Mouse (Mus musculus): Measurements from ENCODE around the gene Gpr83. TPM values are rescaled to one million over a fixed set of nuclear protein-coding genes. Genes with fewer than 3 reads are reported as not detected.
"Not testable (repeated sequence)": the region's sequence is repeated elsewhere in the genome, so short reads cannot be mapped to it uniquely, and the experiment has no call there.

Gpr83 gene
- polyA plus RNA-seq, 1 experiment from 2014 or later: not detected

DNA sequence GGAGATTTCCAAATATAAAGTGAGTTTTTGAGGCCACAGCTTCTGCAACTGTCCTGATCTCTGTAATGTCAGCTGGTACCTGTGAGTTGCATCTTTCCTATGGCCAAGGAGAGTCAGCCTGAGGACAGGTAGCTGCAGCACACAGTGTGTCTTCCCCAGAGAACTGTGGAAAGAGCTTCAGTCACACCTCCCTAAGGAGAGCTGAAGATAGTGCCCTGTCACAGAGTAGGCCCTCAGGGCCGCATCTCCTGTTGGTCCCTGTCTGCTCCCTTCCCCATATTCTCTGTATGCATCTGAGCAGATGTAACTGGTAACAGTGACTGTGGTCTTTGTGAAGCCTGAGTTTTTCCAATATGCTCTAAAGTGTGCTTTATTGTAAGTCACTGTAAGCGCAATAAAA, 10.4 kb downstream of the Gpr83 start:
- POLR2A ChIA-PET: no interaction called here
- peaks cover 14% of the 10 kb centered on the region for H3K27me3 ChIP-seq
- ATAC-seq (no peak), DNase-seq (ENCODE audit: low read depth, low spot score) (no peak)
- CTCF ChIA-PET: interaction anchor here (1.6 kb wide), 1 partner anchor 16 kb away, joined by 3 read pairs; no protein-coding TSS in a partner anchor
- TF ChIP-seq CTCF (IDR thresholded peaks at IDR 0.05): no peak
- in situ Hi-C loops (cut with MboI; ENCODE audit: low pct_unique_long_range_greater_than_20kb): no loop called here

DNA sequence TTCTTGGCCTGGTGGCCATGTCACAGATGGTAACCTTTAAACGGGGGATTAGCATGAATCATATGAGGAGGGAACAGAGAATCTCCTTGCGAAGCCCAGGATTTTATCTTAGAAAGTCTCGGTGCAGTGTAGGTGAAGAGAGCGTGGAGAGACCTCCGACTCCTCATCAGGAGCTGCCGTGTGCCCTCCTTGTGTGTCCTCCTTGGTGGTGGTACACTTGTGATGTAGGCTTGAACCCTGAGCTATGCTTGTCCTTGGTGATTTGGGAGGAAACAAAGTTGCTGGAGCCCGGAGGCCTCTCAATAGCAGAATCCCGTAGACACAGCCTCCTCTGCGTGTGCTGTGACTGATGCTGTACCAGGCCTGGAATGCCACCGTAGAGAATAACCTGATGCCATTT, 10.8 kb downstream of the Gpr83 start:
- CTCF ChIA-PET: interaction anchor here (1.6 kb wide), 1 partner anchor 16 kb away, joined by 3 read pairs; no protein-coding TSS in a partner anchor
- POLR2A ChIA-PET: no interaction called here
- in situ Hi-C loops (cut with MboI; ENCODE audit: low pct_unique_long_range_greater_than_20kb): no loop called here
- no peak for TF ChIP-seq CTCF (IDR thresholded peaks at IDR 0.05)
- DNase-seq (ENCODE audit: low read depth, low spot score): no peak
- peaks cover 12% of the 10 kb centered on the region for H3K27me3 ChIP-seq
- no peak for ATAC-seq

DNA sequence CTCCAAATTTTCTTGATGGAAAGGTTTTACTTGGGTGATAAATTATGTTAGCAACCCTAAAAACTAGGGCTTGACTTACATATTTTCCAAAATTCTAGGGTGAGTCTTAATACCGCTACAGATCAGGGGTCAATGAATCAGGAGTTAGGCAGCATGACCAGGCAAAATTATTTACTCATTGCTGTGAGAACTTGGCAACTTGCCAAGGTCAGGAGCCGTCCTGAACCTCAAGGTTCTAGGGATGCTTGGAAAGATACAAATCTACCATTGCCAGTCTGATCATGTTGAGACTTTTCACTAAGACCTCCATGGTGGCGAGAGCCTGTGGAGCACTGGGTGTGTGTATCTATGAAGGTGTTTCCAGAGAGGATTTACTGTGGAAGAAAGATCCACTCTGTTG, 11.5 kb downstream of the Gpr83 start:
- in situ Hi-C loops (cut with MboI; ENCODE audit: low pct_unique_long_range_greater_than_20kb): no loop called here
- TF ChIP-seq CTCF (IDR thresholded peaks at IDR 0.05): no peak
- ChIA-PET CTCF (no interaction called here), POLR2A (no interaction called here)
- no peak for DNase-seq (ENCODE audit: low read depth, low spot score)
- peaks cover 6% of the 10 kb centered on the region for H3K27me3 ChIP-seq
- ATAC-seq: no peak

DNA sequence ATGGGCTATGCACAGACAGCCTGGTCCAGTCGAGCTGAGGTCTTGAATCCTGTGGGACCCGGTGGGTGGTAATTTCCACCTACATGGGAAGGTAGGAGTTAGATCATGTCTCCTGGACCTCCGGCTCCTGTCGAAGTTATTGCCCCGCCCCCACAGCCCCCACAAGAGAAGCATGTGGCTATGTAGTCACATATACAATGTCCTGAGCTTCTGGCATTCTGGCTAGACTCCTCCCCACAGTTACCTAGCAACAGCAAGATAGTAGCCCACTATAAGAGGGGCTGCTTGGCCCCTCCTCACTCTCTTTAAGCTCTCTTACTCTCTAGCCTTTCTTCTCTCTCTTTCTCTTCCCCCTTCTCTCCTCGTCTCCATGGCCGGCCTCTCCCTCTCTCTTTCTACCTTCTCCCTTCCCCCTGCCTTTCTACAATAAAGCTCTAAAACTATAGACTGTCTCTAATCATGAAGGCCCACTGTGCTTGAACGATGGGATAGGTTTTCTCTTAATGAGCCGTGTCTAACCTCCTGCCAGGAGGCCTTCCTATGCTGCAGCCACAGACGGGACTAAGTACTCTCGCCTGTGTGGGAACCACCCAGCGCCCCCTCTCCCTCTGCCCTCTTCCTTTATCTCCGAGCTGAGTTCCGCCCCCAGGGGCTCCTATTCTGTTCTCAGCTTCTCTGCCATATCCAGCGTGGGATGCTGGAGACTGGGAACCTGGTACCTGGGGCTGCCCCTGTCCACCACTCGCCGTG, 12.3 kb downstream of the Gpr83 start:
- ATAC-seq (no peak), DNase-seq (ENCODE audit: low read depth, low spot score) (no peak)
- no peak for TF ChIP-seq CTCF (IDR thresholded peaks at IDR 0.05)
- ChIA-PET POLR2A (no interaction called here), CTCF (interaction anchor here (0.8 kb wide), 1 partner anchor 12 kb away, joined by 3 read pairs; no protein-coding TSS in a partner anchor)
- peaks cover 6% of the 10 kb centered on the region for H3K27me3 ChIP-seq
- in situ Hi-C loops (cut with MboI; ENCODE audit: low pct_unique_long_range_greater_than_20kb): no loop called here

DNA sequence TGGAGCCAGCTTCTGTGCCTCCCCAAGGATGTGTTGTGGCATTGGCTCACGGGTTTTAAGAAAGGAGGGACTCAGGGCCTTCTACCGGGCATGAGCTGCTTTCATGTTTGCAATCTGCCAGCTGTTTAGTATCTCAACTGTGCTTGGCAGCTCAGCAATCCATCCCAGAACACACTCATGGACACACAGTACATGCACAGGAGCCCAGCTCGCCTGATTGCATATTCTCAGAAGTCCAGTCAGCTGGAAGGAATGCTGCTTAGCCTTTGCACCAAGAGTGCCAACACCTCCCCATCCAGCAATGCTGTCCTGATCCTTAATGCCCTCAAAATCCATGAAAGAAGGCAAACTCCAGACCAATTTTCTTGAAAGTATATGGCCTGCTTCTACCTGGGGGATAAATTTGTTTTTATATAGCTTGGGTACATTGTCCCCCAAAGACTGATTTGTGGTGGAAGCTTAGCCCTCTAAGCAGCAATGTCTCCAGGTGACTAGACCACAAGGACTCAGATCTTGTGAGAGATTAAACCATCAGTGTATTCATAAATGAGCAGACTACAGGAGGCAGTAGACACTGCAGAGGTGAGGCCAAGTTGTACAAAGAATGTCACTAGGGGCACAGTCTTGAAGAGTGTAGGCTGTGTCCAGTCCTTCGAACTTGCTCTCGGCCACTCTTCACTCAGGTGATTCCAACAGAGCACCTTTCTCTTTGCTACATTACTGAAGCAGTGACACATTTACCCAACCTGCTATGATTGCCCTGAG, 15.9 kb downstream of the Gpr83 start:
- POLR2A ChIA-PET: no interaction called here
- CTCF ChIA-PET: no interaction called here
- in situ Hi-C loops (cut with MboI; ENCODE audit: low pct_unique_long_range_greater_than_20kb): no loop called here

DNA sequence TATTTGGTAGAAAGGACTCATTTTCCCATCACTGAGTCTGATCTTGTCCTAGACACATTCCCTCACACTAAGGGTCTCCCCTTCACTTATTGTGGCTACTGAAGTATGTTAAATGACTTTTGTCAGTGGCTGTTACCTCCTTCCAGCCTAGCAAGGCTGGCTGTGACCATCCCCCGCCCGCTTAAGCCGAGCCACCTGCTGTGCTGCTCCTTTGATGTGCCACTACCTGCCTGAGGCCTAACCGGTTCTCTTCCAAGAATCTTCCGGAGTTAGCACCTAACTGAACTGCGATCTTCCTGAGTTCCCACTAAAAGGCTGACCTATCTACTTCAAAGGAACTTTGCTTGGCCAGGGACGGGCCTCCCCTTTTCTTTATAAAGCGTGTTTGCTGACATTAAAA, 16.6 kb downstream of the Gpr83 start:
- POLR2A ChIA-PET: not testable (repeated sequence)

More for the DNA sequence above, 15.9 kb downstream of the Gpr83 start:
- DNase-seq (ENCODE audit: low read depth, low spot score) (no peak), ATAC-seq (peak; percentile 67)
- no peak for TF ChIP-seq CTCF (IDR thresholded peaks at IDR 0.05)
- no peaks in the 10 kb centered on the region for H3K27me3 ChIP-seq

DNA sequence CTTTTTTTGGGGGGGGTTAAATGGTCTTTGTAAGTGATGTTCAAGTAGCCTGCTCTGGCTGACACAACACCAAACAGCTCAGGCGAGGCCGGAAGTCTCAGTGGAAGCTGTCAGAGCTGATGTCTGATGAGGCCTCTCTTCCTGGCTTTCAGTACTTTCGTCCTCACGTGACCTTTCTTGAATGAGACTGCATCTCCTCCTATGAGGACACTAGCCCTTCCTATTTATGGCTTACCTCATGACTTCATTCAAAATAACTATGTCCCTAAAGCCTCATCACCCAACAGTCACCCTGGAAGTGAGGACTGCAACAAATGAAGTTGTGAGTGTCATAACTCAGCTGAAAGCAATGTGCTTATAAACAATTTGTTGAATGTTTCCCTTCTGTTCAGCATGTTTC, 24.6 kb downstream of the Gpr83 start:
- in situ Hi-C loops (cut with MboI; ENCODE audit: low pct_unique_long_range_greater_than_20kb): no loop called here
- POLR2A ChIA-PET: no interaction called here

More for the DNA sequence above, 16.6 kb downstream of the Gpr83 start:
- DNase-seq (ENCODE audit: low read depth, low spot score); ATAC-seq; H3K27me3 ChIP-seq; in situ Hi-C loops (cut with MboI; ENCODE audit: low pct_unique_long_range_greater_than_20kb); CTCF ChIA-PET: not testable (repeated sequence)

DNA sequence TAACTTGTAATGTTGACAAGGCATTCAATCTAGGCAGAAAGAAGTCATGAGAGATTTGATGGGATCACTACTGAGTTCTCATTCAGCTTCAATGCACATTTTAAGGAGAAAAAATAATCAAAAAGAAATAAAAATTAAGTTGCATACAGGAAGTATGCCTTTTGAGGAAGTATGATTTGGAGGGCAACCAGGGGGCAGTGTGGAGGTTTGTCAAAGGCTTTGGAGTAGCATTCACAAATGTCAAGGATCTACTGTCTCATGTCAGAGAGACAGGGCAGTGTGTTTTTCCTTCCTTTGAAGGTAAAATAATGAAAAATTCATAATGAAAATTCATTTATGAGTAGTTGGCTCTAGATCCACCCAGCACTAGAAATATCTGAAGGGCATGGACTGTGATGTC, 25.1 kb downstream of the Gpr83 start:
- no peak for ATAC-seq
- ChIA-PET POLR2A (no interaction called here), CTCF (no interaction called here)
- TF ChIP-seq CTCF (IDR thresholded peaks at IDR 0.05): no peak
- no peak for DNase-seq (ENCODE audit: low read depth, low spot score)
- H3K27me3 ChIP-seq: no peaks in the 10 kb centered on the region
- in situ Hi-C loops (cut with MboI; ENCODE audit: low pct_unique_long_range_greater_than_20kb): no loop called here

More for the DNA sequence above, 24.6 kb downstream of the Gpr83 start:
- no peaks in the 10 kb centered on the region for H3K27me3 ChIP-seq
- CTCF ChIA-PET: no interaction called here
- DNase-seq (ENCODE audit: low read depth, low spot score): no peak
- no peak for ATAC-seq
- TF ChIP-seq CTCF (IDR thresholded peaks at IDR 0.05): no peak

DNA sequence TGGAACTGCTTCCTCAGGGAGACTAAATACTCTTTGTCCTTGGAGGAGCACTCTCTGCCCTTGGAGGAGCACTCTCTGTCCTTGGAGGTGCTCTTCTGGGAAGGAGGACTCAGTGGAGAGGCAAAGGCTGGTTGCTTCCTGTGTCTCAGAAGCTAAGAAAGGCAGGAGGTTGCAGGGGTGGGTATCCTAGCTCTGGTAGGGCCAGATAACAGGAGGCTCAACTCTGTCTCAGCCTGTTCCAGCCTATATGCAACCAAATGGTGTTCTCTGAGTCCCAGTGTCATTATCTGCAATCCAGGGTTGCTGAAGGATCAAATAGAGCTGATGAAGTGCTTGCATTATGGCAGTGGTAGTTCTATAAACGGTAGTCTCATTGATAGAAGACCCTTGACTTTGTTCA, 25.9 kb downstream of the Gpr83 start:
- DNase-seq (ENCODE audit: low read depth, low spot score) (no peak), ATAC-seq (no peak)
- ChIA-PET POLR2A (no interaction called here), CTCF (no interaction called here)
- no peaks in the 10 kb centered on the region for H3K27me3 ChIP-seq
- in situ Hi-C loops (cut with MboI; ENCODE audit: low pct_unique_long_range_greater_than_20kb): no loop called here
- no peak for TF ChIP-seq CTCF (IDR thresholded peaks at IDR 0.05)

DNA sequence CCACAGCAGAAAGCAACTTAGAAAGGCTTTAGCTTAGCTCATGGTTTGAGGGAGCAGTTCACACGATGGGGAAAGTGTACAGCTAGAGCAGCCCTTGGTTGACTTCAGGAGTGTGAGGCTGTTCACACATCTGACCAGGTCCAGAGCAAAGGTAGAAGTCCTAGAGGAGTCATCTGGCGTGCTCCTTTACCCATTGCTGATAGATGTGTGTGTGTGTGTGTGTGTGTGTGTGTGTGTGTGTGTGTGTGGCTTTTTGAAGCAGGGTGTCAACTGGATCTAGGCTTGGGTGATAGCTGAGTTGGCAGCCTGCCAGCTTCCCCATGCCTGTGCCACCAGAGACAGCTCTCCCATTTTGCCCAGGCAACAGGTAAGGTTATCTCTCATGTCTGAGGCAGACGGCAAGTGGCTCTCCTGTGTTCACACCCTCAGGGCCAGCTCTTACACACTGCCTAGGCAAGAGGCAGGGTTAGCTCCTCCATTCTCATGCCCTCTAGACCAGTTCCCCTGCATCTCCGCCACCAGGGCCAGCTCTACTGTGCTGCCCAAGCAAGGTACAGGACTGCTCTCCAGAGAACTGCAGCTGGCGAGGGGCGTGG, 27.9 kb downstream of the Gpr83 start:
- H3K27me3 ChIP-seq: no peaks in the 10 kb centered on the region
- DNase-seq (ENCODE audit: low read depth, low spot score): no peak
- in situ Hi-C loops (cut with MboI; ENCODE audit: low pct_unique_long_range_greater_than_20kb): no loop called here
- ATAC-seq: no peak
- TF ChIP-seq CTCF (IDR thresholded peaks at IDR 0.05): no peak
- ChIA-PET CTCF (no interaction called here), POLR2A (no interaction called here)

DNA sequence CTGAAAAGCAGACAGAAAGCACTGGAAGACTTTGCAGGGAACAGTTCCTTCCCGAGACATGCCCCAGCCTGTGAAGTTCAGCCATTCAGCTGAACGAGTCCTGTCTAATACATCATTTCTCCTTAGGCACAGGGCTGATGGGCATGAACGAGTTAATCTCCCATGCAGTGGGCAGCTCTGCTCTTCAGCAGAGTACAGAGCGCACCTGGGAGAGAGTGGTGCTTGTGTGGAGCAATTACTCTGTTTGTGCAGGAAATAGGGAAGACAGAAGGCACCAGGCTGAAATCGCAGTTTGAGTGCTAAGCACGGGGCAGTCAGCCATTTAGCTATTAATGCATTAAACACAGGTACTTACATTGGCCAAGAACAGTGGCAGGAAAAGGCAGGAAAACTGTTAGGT, 28.7 kb downstream of the Gpr83 start:
- ATAC-seq (no peak), DNase-seq (ENCODE audit: low read depth, low spot score) (no peak)
- TF ChIP-seq CTCF (IDR thresholded peaks at IDR 0.05): no peak
- CTCF ChIA-PET: no interaction called here
- no peaks in the 10 kb centered on the region for H3K27me3 ChIP-seq
- POLR2A ChIA-PET: no interaction called here
- in situ Hi-C loops (cut with MboI; ENCODE audit: low pct_unique_long_range_greater_than_20kb): no loop called here

All from Patski (cell line).